In the genomic region with DNA sequence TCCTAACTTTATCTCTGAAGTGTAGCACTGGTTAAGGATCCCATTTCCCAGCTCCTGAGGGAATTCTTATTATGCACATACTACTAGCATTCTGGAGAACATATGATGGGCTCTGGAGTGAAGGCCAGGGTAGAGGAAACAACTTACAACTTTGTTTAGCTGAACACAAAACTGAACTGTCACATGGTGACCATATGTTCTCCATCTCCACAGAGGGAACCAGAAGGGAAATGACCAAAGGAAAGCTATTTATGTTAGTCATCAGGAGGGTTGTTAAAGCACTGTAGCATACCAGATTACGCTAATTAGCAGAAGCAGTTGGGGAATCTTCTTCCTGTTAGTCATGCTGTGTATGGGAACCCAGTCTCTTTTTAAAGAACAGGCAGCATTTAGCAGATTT, we compare ENCODE assay signal across 14 mouse cellular contexts.
DNase-seq lines count a peak whose midpoint lies in the region; ATAC-seq and TF ChIP-seq lines count a peak whose summit lies in the region.
"Had no signal": no experiment of that assay in that cellular context is flagged by ENCODE, and none has a peak within 500 bp of the region (broad histone marks: within the 10 kb centered on the region; RNA-seq: fewer than 3 reads in every experiment).

No protein-coding gene starts in this region.

- no peak for TF ChIP-seq EP300 in stomach, postnatal 0 days (optimal IDR thresholded peaks at IDR 0.05)

- H3K9me3 ChIP-seq in forebrain, embryonic 13.5 days (replicated peaks), result no peaks in the 10 kb centered on the region
- H3K9me3 ChIP-seq in forebrain, embryonic 15.5 days, result no peaks in the 10 kb centered on the region
- no peaks in the 10 kb centered on the region for H3K9me3 ChIP-seq in lung, embryonic 14.5 days (ENCODE audit: low read depth, low read length)
- H3K9me3 ChIP-seq in embryonic facial prominence, embryonic 15.5 days (replicated peaks), result no peaks in the 10 kb centered on the region
- no peaks in the 10 kb centered on the region for H3K9me3 ChIP-seq in stomach, postnatal 0 days (ENCODE audit: control insufficient read depth, low read length)
- H3K9me3 ChIP-seq in midbrain, postnatal 0 days (ENCODE audit: low read length), result no peaks in the 10 kb centered on the region
- H3K9me3 ChIP-seq: stomach, embryonic 15.5 days had no signal

- WGBS in forebrain, embryonic 13.5 days, result 77% methylated on average over 1 of the region's 1 CpGs
- WGBS in forebrain, embryonic 15.5 days, result 74% methylated on average over 1 of the region's 1 CpGs
- 64% methylated on average over 1 of the region's 1 CpGs for WGBS in lung, embryonic 14.5 days
- WGBS in embryonic facial prominence, embryonic 15.5 days, result 44% methylated on average over 1 of the region's 1 CpGs
- WGBS in stomach, postnatal 0 days, result 59% methylated on average over 1 of the region's 1 CpGs
- WGBS in midbrain, postnatal 0 days, result 86% methylated on average over 1 of the region's 1 CpGs

- no peak overlapping the region for H3K9ac ChIP-seq in forebrain, embryonic 13.5 days
- no peak overlapping the region for H3K9ac ChIP-seq in forebrain, embryonic 15.5 days (replicated peaks)
- no peak overlapping the region for H3K9ac ChIP-seq in lung, embryonic 14.5 days
- H3K9ac ChIP-seq in embryonic facial prominence, embryonic 15.5 days, result no peak overlapping the region
- no peak overlapping the region for H3K9ac ChIP-seq in stomach, postnatal 0 days (ENCODE audit: low read length)
- H3K9ac ChIP-seq in midbrain, postnatal 0 days (replicated peaks; ENCODE audit: low read length, poor library complexity, severe bottlenecking), result no peak overlapping the region
- H3K9ac ChIP-seq: stomach, embryonic 15.5 days had no signal

- no peaks in the 10 kb centered on the region for H3K4me1 ChIP-seq in forebrain, embryonic 13.5 days
- H3K4me1 ChIP-seq in forebrain, embryonic 15.5 days, result no peaks in the 10 kb centered on the region
- H3K4me1 ChIP-seq in lung, embryonic 14.5 days (ENCODE audit: insufficient read depth), result no peaks in the 10 kb centered on the region
- H3K4me1 ChIP-seq in embryonic facial prominence, embryonic 15.5 days, result no peaks in the 10 kb centered on the region
- H3K4me1 ChIP-seq in stomach, postnatal 0 days (replicated peaks; ENCODE audit: control insufficient read depth, insufficient read depth), result no peaks in the 10 kb centered on the region
- H3K4me1 ChIP-seq in midbrain, postnatal 0 days (ENCODE audit: insufficient read depth, low read length), result no peaks in the 10 kb centered on the region
- H3K4me1 ChIP-seq: stomach, embryonic 15.5 days had no signal

- H3K27me3 ChIP-seq in forebrain, embryonic 13.5 days, result no peaks in the 10 kb centered on the region
- H3K27me3 ChIP-seq in forebrain, embryonic 15.5 days, result no peaks in the 10 kb centered on the region
- no peaks in the 10 kb centered on the region for H3K27me3 ChIP-seq in lung, embryonic 14.5 days (ENCODE audit: insufficient read depth, low read length)
- H3K27me3 ChIP-seq in embryonic facial prominence, embryonic 15.5 days, result no peaks in the 10 kb centered on the region
- no peaks in the 10 kb centered on the region for H3K27me3 ChIP-seq in stomach, postnatal 0 days (ENCODE audit: control insufficient read depth, insufficient read depth, low read length)
- H3K27me3 ChIP-seq in midbrain, postnatal 0 days (ENCODE audit: insufficient read depth, low read length), result no peaks in the 10 kb centered on the region
- H3K27me3 ChIP-seq: stomach, embryonic 15.5 days had no signal

- H3K27ac ChIP-seq in forebrain, embryonic 13.5 days, result no peak overlapping the region
- no peak overlapping the region for H3K27ac ChIP-seq in forebrain, embryonic 15.5 days (replicated peaks)
- no peak overlapping the region for H3K27ac ChIP-seq in lung, embryonic 14.5 days (ENCODE audit: low read depth)
- 0 out of 2 replicates have a peak overlapping the region, but pooled peaks have one; percentile 17 for H3K27ac ChIP-seq in embryonic facial prominence, embryonic 15.5 days (replicated peaks)
- H3K27ac ChIP-seq in stomach, postnatal 0 days (replicated peaks), result 0 out of 2 replicates have a peak overlapping the region, but pooled peaks have one; percentile 24
- no peak overlapping the region for H3K27ac ChIP-seq in midbrain, postnatal 0 days (ENCODE audit: low read depth, low read length)
- H3K27ac ChIP-seq: stomach, embryonic 15.5 days had no signal

- no peak for TF ChIP-seq CTCF in lung, embryonic 14.5 days (IDR thresholded peaks at IDR 0.05; ENCODE audit: low read depth)
- no peak for TF ChIP-seq CTCF in stomach, postnatal 0 days (IDR thresholded peaks at IDR 0.05; ENCODE audit: low read depth)
- TF ChIP-seq CTCF in midbrain, postnatal 0 days (IDR thresholded peaks at IDR 0.05), result no peak

- no peaks in the 10 kb centered on the region for H3K36me3 ChIP-seq in forebrain, embryonic 13.5 days (ENCODE audit: poor library complexity, severe bottlenecking)
- H3K36me3 ChIP-seq in forebrain, embryonic 15.5 days, result no peaks in the 10 kb centered on the region
- no peaks in the 10 kb centered on the region for H3K36me3 ChIP-seq in lung, embryonic 14.5 days (ENCODE audit: insufficient read depth)
- H3K36me3 ChIP-seq in embryonic facial prominence, embryonic 15.5 days, result no peaks in the 10 kb centered on the region
- H3K36me3 ChIP-seq in stomach, postnatal 0 days (ENCODE audit: control insufficient read depth, insufficient read depth, low read length), result no peaks in the 10 kb centered on the region
- no peaks in the 10 kb centered on the region for H3K36me3 ChIP-seq in midbrain, postnatal 0 days (ENCODE audit: insufficient read depth, low read length)
- H3K36me3 ChIP-seq: stomach, embryonic 15.5 days had no signal

- no peak overlapping the region for H3K4me3 ChIP-seq in forebrain, embryonic 13.5 days
- no peak overlapping the region for H3K4me3 ChIP-seq in forebrain, embryonic 15.5 days
- H3K4me3 ChIP-seq in lung, embryonic 14.5 days (ENCODE audit: low read depth, low read length), result no peak overlapping the region
- H3K4me3 ChIP-seq in embryonic facial prominence, embryonic 15.5 days (replicated peaks), result no peak overlapping the region
- H3K4me3 ChIP-seq in stomach, postnatal 0 days (ENCODE audit: low read depth, low read length), result no peak overlapping the region
- no peak overlapping the region for H3K4me3 ChIP-seq in midbrain, postnatal 0 days (ENCODE audit: low read depth, low read length)
- H3K4me3 ChIP-seq: stomach, embryonic 15.5 days had no signal

- ATAC-seq in forebrain, embryonic 13.5 days, result 0 out of 2 replicates have a peak, but pooled peaks have one; percentile 10
- no peak for ATAC-seq in forebrain, embryonic 15.5 days (replicated peaks)
- ATAC-seq in lung, embryonic 14.5 days (ENCODE audit: insufficient read depth), result no peak; the same call in 1 of the 2 replicates
- ATAC-seq in embryonic facial prominence, embryonic 15.5 days (ENCODE audit: insufficient number of reproducible peaks, low FRiP score, low TSS enrichment, low read depth), result peak; percentile 84
- no peak for ATAC-seq in stomach, postnatal 0 days (ENCODE audit: low FRiP score, low TSS enrichment)
- no peak for ATAC-seq in midbrain, postnatal 0 days (ENCODE audit: low FRiP score)
- ATAC-seq: activated CD4-positive, CD25-positive, alpha-beta regulatory T cell, adult 4 months had no signal

- DNase-seq in lung, embryonic 14.5 days, result peak; percentile 28
- no peak for DNase-seq in lung, postnatal 25 days (ENCODE audit: low spot score)
- DNase-seq in stomach, postnatal 0 days (ENCODE audit: low spot score), result no peak
- DNase-seq in urinary bladder, postnatal 36 days (ENCODE audit: low spot score in 2 of 2), result no peak
- DNase-seq in midbrain, postnatal 0 days (ENCODE audit: low spot score), result no peak
- DNase-seq: cerebellum, adult 18-20 months; heart, postnatal 36 days; kidney, adult 11 months; thymus, postnatal 4 days had no signal

- H3K4me2 ChIP-seq in forebrain, embryonic 13.5 days, result no peak overlapping the region
- no peak overlapping the region for H3K4me2 ChIP-seq in forebrain, embryonic 15.5 days (replicated peaks)
- H3K4me2 ChIP-seq in lung, embryonic 14.5 days, result no peak overlapping the region
- H3K4me2 ChIP-seq in embryonic facial prominence, embryonic 15.5 days (replicated peaks), result no peak overlapping the region
- H3K4me2 ChIP-seq in stomach, postnatal 0 days (replicated peaks; ENCODE audit: low read depth), result no peak overlapping the region
- no peak overlapping the region for H3K4me2 ChIP-seq in midbrain, postnatal 0 days (ENCODE audit: low read depth, low read length, poor library complexity, severe bottlenecking)
- H3K4me2 ChIP-seq: stomach, embryonic 15.5 days had no signal

Comparison
In these comparisons a context has a peak if more than half of its experiments do, and no peak if none do; other contexts are left out.
1. ATAC-seq: peak in forebrain, embryonic 13.5 days (single experiment) and embryonic facial prominence, embryonic 15.5 days (single experiment); none in forebrain, embryonic 15.5 days (single experiment), lung, embryonic 14.5 days (single experiment), stomach, postnatal 0 days (single experiment) and midbrain, postnatal 0 days (single experiment).
2. H3K27ac ChIP-seq: peak in embryonic facial prominence, embryonic 15.5 days (single experiment) and stomach, postnatal 0 days (single experiment); none in forebrain, embryonic 13.5 days (single experiment), forebrain, embryonic 15.5 days (single experiment), lung, embryonic 14.5 days (single experiment) and midbrain, postnatal 0 days (single experiment).